Mouse (Mus musculus): ENCODE data around the gene Naa35. TPM values are rescaled to one million over a fixed set of nuclear protein-coding genes. Genes with fewer than 3 reads are reported as not detected.

Naa35 gene
- polyA plus RNA-seq (2012; rRNA removed), result 102 and 122 TPM in 2 replicates

DNA sequence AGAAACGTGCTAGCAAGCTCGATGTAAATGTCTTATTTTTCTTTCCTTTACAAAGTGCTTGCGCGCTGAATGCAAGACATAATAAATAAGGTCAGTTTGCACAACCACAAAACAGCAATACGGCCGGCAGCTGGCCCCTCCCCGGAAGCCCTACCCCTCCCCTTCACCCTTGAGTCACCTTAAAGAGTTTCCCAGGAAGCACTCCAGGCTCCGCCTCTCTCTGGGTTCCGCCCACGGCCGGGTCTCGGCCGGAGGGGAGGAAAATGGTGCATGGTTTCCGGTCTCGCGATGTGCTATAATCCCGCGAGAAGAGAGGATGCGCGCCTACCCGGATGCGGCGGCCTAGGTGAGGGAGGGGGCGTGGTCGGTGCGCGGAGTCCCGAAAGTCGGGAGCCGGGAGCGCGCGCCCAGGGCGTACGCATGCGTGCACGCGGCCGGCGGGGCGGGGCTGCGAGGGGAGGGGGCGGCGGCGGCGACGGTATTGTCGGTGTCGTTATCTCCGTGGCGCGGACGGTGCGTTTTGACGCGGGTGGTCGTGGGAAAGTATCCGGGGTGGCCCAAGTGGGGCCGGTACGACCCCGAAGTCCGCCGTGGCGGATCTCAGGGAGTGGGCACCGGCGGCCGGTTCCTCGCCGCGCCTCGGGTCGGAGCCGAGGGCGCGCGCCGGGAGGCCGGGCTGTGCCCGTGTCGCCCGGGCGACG is at the start of gene Naa35, which contains the start of gene Agtpbp1:
Gene Naa35 (plus strand): TSS at position 313 of the 701 bp plus-strand sequence.
Gene Agtpbp1 (minus strand): TSS at position 281 of the 701 bp plus-strand sequence.

DNA sequence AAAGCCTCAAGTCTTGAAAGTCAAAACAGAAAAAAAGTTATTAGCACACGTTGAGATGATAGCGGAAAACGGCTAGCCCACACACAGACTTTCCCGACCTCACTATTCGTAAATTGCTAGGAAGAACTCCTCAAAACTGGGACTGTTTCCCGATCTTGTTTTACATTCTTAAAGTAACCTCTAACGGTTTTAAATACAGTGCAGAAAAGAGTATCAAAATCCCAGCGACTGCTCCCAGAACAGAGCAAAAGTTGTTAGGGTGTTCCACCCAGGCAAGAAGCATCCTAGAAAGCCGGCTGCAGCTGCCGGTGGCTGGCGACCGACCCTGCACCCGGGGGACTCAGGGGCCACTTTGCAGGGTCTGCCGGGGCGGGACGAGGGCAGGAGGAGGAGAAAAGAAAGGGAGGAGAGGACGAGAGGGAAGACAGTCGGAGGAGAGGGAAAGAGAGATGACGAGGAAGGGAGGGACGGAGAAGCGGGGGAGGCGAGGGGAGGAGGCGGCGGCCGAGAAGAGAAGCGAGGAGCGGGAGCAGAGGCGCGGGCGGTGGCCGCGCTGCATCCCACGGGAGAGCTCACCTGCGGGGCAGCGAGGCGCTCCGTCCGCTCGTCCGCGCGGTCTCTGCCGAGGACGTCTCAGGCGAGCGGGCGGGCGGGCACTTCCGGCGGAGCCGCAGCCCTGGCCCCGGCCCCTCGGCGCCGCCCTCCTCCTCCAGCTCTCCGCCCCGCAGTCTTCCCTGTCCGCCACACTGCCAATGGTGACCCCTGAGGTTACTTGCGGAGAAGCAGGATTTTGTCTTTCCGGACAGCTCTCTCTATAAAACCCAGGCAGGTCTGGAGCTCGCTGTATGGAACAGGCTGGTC is 90.3 kb downstream of the Naa35 start, which contains the start of gene Golm1:
Gene Golm1 (minus strand): TSS at position 661 of the 861 bp plus-strand sequence.

Other genes starting within 250 kb of the Naa35 start
- gene Agtpbp1, start within 50 bp of the Naa35 start, polyA plus RNA-seq (2012; rRNA removed), result 20.9 and 23.9 TPM in 2 replicates
- 71.8 and 80.5 TPM in 2 replicates for gene Golm1, start 90.6 kb downstream of the Naa35 start, polyA plus RNA-seq (2012; rRNA removed)
- not detected in 2 replicates for gene 4921517D22Rik, start 108.8 kb downstream of the Naa35 start, polyA plus RNA-seq (2012; rRNA removed)
- 0.01 TPM in 1 of 2 replicates, not detected in the other for gene Spata31d1a, start 125.1 kb downstream of the Naa35 start, polyA plus RNA-seq (2012; rRNA removed)
- gene Spata31d1b, start 127.0 kb downstream of the Naa35 start, polyA plus RNA-seq (2012; rRNA removed), result 0.01 TPM in 1 of 2 replicates, not detected in the other
- gene Spata31d1d, start 146.5 kb downstream of the Naa35 start, polyA plus RNA-seq (2012; rRNA removed), result 0.02 TPM in 2 replicates
- gene 1700014D04Rik, start 161.5 kb downstream of the Naa35 start, polyA plus RNA-seq (2012; rRNA removed), result 0.09 and 0.10 TPM in 2 replicates
- gene Isca1, start 184.6 kb downstream of the Naa35 start, polyA plus RNA-seq (2012; rRNA removed), result 82.4 and 96.1 TPM in 2 replicates
- gene Gm49354, start 197.0 kb downstream of the Naa35 start, polyA plus RNA-seq (2012; rRNA removed), result 78.2 TPM in 1 of 2 replicates, not detected in the other
- gene Tut7, start 237.9 kb downstream of the Naa35 start, polyA plus RNA-seq (2012; rRNA removed), result 41.9 and 46.2 TPM in 2 replicates